Mouse (Mus musculus) liver, embryonic 14.5 days (tissue): ENCODE measurements around the gene Grin2d.

ENCODE experiments used
- CTCF ChIP-seq: IDR thresholded peaks from 2 replicates; pipeline ENCODE4 v1.5.1; 2016; ENCODE audit warnings: antibody characterized with exemption, low read depth, control low read depth
- EP300 ChIP-seq: IDR thresholded peaks from 2 replicates; pipeline ENCODE4 v1.6.1; 2016; ENCODE audit warnings: antibody characterized with exemption, low read depth

DNA sequence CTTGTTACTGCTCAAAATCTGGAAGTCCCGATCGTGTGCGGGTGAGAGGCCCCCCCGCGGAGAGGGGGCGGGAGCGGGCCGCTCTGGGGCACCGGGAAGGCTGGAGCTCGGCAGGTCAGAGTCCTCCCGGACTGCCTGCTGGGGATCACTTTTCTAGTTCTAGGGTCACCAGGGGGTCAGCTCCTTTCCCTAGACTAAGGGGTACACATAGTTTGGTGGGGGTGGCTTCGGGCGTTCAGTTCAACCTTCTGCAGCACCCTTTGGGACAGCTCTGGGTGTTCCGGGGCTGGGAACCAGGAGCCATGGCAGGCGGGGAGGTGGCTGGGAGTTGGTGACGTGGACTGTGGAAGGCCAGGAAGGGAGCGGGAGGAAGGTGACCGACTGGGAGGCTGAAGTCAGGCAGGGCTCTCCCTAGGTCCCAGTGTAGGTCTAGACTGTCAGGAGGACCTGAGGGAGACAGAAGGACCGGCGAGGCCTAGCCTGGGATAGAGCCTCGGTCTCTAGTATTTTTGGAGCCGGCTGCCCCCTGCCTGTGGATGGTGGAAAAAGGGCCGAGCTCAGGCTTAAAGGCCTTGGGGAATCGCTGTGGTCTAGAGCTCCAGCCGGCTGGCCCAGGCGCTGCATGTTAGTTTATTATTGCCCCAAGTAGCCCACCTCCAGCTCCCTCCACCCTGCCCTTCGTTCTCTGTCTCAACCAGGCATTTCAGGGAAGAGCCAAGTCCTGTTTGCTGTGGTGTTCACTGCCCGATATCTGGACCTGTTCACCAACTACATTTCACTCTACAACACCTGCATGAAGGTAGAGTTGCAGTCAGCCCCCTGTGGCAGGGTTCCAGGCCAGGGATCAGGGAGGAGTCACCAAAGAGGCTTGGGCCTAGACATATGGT is 4.9 kb downstream of the Grin2d start:
- peak; percentile 55 for TF ChIP-seq CTCF
- no peak for TF ChIP-seq EP300
